Mouse (Mus musculus) kidney, postnatal 14 days (tissue): ENCODE data around the gene Kitl.

Source experiments
- DNase-seq: peaks from one replicate; pipeline ENCODE4 v3.0.0; 2022; ENCODE audit warnings: mixed read lengths

Kitl gene

DNA sequence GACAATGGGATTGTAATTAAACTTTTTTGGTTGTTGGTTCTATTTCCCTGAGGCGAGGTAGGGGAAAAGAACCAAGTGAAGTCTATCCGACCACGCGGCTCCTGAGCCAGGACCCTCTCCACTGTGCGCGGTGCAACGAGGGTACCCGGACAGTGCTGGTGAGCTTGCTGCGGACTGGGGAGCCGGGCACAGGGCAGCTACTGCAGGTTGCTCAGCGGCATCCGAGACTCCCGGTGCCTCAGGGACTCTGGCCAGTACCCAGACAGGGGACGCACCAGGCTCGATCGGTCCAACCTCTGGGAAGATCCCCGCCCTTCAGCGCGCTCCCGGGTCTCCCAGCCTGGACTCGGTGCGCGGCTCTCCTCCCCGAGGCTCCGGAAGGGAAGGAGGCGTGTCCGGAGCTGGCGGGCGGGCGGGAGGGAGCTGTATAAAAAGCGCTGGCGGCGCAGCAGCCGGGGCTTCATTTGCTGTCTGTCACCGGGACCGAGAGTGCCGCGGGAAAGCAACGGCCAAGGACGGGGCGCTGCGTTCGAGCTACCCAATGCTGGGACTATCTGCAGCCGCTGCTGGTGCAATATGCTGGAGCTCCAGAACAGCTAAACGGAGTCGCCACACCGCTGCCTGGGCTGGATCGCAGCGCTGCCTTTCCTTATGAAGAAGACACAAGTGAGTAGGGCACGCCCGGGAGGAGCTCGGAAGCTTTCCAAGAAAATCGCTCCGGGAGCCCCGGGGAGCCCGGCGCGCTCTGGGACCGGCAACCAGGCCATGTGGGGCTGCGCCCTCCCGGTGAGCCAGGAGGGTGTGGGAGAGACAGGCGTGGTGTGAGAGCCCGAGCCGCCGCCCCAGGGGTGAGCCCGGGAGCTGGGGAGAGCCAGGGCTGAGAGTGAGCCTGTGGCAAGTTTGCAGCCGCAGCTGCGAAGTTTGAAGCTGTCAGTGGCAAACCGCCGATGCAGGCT lies at the start of gene Kitl:
Kitl (plus strand) TSS at position 261 of the 956 bp plus-strand sequence.
- DNase-seq, result peak; percentile 89

DNA sequence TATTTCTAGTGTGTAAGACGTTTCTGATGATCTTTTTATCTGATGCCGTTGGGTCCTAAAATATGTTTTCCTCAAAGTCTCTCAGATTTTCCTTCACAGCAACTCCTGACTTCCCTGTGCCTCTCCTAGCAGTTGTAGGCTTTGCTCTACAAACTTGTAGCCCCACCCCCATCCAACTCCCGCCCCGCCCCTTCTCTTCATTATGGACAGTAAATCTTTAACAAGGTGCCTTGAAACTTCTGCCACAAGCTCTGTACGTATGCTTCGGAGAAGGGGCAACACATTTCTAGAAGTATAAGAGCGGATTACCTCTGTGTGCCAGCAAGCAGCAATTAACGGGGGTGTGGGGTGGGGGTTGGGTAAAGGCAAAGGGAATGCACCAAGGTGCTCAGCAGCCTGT lies 42.6 kb upstream of the Kitl start:
- DNase-seq, result no peak

DNA sequence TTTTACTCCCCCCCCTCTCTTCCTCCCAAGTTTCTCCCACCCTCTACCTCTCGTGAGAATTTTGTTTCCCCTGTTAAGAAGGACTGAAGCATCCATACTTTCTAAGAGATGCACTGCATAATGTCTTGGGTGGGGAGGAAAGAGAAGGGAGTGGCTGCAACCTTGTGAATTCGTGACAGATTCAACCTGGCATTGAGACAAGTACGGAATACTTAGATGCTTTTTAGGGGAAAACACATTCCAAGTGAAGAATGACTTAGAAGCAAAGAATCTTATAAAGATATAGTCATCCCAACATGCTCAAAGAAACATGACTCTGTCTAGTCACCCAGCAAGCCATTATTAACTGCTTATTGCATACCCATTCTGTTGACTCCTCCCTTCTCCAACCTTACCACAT lies 35.3 kb upstream of the Kitl start:
- no peak for DNase-seq

DNA sequence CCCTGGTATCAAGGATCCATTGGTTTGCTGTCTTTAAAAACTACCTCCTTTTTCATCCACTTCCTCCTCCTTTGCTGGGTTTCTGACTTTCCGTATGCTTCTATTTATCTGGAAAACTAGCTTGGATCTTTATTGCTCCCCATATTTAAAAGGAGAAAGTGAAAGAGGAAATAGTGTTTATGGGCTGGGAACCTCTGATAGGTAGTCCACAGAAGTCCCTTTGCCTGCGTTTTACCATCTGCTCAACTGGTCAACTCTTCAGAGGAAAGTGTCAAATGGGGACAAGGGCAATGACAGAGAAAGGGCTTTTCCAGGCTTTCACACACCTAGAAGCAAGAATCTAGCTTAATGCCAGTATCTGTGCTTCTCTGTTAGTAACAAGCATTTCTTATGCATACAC lies 34.5 kb upstream of the Kitl start:
- no peak for DNase-seq

DNA sequence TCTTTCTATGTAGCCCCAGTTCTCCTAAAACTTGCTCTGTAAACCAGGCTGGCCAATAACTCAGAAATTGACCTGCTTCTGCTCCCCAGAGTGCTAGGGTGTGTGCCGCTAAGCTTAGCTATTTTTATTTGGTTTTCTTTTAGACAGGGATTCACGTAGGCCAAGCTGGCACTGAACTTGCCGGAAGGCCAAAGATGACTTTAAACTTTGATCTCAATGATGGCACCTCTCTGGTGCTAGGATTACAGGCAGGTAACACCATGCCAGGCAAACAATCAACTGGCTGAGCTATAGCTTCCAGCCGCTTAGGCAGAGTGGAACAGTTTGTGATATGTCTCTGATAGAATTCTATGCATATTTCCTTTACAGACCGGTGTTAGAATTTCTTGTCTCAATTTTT lies 33.5 kb upstream of the Kitl start:
- DNase-seq, result no peak

DNA sequence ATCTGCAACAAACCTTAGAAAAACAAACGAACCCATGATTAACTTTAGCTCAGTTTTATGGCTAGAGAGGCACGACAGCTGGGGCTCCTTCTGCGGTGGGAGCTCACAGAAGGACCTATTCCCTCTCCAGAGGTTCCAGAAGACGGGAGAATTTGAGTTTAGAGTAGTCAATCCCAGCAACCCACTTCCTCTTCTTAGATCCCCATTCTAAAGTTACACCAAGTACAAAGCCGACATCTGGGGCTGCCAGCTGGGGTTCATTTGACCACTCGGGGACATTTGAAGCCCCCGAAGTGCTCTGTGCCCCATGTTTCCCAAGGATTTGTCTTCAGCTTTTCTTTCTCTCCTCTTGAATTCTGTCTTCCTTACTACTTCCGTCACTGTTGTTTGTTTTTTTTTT lies 28.7 kb upstream of the Kitl start:
- DNase-seq, result no peak

DNA sequence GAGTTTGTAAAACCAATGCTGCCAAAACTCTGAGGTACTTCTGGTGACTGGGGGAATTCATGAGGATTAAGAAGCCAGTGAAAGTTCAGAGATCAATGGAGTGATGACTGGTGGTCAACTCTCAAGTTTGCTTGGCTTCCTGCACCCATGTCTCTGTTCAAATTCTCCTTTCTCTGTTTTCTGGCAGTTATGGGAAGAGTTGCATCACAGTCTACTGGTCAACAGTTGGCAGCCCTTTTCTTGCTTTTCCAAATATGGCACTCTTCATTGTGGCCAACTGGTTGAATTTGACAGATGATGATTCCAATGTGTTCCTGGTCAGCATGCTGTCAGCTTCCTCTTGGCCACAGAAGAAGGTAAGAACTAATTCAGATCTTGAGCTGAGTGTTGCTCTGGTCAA lies 25.7 kb upstream of the Kitl start:
- no peak for DNase-seq

DNA sequence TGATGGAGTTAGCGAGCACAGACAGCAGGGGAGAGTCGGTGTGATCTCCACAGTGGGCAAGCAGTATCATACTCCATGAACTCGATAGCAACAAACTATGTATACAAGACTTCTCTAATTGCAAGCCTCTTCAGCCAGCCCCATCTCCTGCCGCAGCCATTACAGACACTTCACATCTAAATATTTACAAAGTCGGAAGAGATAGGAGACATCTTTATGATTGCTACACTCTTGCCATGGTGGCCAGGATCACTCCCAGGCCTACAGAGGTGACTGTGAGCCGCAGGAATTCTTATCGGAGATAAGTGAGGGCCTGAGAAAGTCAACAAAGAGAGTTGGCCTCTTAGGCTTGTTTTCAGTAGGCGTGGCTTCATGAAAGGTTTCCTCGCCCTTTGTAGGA lies 23.3 kb upstream of the Kitl start:
- no peak for DNase-seq

DNA sequence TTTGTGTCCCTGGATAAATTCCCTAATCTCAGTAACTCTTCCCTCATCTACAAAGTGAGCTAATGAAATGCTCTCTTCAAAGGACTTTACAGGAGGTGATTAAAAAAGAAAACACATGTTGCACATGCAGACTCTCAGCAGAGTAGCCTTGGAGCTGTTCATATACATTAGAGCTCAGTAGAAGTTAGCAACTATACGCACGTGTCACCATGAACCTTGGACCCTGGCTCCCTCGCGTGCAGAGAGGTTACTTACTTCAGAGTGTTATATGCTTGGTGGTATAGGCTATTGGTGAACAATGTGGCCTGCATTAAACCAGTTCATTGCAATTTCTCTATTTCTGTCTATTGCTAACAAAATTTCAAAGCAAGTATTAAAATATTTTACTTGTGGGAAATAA lies 14.0 kb upstream of the Kitl start:
- no peak for DNase-seq

DNA sequence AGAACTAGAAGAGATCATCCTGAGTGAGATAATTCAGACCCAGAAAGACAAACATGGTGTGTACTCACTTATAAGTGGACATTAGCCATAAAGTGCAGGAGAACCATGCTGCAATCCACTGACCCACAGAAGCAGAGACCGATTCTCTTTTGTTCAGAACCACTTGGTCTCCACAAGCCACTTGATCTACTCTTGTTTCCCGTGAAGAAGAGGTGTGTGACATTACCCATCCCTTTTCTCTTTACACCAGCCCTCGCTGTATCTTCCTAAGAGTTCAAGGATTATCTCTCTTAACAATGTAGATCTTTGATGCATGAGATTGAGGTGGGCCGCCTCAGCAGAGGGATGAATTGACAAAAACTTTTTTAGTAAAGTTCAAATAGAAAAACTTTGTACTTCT lies 11.6 kb upstream of the Kitl start:
- no peak for DNase-seq

DNA sequence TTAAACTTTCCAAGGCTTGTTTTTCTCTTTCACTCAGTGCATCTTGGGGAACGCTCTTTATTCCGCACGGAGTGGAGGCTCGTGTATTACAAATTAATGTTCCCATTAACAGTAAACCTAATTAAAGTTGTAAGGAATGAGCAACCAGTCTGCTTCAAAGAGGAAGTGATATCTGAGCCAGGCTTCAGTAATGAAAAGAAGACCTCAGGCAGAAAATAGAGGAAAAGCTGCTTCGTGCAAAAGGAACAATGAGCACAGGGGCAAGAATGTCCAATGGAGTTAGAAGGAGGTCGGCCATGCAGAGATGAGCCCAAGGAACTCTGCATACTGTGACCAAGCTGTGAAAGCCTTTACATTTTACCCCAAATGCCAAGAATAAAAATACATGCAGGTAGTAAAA lies 5.7 kb upstream of the Kitl start:
- DNase-seq, result no peak

DNA sequence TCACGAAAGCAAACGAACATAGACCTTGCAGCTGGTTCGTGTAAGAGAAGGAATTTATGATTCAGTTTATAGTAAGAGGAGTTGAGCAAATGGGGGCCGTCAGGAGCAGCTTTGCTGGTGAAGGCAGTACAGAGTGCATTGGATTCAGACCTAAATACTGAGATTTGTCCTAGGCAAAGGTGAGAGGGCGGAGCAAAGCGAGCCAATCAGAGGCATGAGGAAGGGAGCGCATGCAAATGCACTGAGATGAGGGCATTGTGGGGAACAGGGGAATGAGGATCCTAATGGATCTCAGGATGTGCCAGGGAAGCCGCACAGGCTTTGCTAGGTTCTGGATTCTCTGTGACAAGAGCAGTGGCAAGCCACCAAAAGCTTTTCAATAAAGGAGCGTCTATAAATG lies 5.1 kb upstream of the Kitl start:
- DNase-seq, result no peak

DNA sequence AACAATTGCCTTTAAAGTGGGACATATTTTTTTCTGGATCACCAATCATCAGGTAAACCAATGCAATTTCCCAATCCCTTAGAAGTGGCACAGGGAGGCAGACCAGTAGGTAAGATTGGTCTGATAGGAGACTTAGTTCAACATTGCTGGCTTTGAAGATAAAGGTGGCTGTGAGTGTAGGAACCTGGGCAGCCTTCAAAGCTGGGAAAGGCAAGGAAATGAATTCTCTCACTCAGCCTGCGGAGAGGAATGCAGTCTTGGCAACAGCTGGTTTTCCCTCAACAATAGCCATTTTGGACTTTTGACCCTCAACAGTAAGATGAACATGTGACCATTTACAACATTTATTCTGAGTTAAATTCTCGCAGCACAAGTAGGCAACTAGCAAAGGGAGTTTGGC lies 1.3 kb upstream of the Kitl start:
- DNase-seq, result no peak

DNA sequence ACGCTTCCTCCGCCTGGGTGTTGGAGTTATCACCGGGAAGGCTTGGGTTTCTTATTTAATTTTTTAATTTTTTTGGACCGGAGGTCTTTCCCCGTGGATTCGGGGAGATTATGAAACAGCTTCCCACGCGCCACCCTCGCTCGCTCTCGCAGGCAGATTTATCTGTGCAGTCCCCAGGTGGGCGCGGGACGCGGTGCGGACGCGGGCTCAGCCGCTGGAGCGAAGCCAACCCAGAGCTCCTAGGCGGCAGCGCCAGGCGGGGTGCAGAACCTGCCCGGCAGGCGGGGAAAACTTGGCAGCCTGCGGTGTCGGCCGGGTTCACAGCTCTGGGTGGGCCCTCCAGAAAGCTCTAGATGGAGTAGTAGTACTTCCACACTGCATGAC lies 888 bp downstream of the Kitl start:
- DNase-seq, result peak; percentile 69

DNA sequence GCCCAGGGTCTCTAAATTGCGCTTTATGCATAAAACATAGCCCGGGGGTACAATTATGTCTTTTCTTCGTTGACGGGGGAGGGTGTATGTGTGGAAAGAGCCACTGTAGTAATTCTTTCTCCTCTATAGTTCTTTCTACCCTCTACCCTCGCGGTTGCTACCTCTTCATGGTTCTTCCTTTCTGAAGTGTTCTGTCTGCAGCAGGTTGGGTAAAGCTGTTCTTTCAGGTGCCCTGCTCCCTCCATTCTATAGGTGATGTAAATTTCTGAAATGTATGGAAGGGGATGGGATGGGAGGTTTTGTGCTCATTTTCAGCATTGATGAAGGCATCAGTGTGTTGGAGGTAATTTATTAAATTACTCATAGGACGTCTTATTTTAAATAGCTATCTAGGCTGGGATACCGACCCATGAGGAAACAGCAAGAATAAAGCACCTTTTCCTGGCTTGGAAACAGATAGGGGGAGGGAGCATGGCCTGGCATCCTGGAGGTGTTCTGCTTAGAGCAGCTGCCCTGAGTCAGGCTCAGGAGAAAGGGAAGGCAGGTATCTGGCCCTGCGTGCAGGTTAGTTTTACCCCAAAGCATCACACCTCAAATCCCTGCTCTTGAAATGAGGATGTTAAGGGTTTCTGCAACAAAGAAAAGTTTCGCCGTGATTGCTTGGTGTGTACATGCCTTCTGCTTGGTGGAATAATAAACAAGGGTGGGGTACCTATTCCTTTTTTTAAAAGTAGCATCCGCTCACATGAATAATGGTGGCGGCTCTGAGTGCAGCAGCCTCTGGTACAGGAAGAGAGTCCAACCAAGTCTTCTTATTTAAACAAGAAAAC lies 1.7 kb downstream of the Kitl start:
- no peak for DNase-seq

DNA sequence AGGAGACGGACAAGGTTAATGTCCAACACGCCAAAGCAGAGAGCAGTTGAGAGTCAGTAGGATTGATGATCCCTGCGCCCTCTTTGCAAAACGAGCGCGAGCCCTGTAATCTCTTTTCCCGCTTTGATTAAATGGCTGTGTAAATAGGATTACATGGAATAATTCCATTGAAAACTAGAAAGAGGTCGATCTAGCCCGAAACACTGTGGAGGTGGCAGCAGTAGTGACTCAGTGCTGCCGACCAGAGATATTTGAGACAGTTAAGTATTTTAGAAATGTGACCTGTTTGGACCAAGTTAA lies 2.3 kb downstream of the Kitl start:
- no peak for DNase-seq

DNA sequence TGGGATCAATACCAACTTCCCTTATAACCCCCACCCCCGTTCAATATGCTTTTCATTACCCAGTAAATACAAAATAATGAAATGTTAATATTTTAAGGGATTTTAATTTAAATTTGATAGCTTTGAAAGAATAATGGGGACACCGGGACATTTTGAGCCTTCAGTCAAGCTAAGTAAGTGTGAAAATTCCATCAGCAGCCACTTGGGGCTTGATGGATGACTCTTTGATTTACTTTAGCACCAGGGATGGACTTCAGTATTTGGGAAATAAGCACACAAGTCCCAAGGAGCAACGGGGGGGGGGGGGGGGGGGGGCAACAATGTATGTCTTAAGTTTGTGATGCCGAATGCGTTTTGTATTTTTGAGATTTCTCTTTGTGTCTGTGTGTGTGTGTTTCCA lies 3.1 kb downstream of the Kitl start:
- DNase-seq, result no peak

DNA sequence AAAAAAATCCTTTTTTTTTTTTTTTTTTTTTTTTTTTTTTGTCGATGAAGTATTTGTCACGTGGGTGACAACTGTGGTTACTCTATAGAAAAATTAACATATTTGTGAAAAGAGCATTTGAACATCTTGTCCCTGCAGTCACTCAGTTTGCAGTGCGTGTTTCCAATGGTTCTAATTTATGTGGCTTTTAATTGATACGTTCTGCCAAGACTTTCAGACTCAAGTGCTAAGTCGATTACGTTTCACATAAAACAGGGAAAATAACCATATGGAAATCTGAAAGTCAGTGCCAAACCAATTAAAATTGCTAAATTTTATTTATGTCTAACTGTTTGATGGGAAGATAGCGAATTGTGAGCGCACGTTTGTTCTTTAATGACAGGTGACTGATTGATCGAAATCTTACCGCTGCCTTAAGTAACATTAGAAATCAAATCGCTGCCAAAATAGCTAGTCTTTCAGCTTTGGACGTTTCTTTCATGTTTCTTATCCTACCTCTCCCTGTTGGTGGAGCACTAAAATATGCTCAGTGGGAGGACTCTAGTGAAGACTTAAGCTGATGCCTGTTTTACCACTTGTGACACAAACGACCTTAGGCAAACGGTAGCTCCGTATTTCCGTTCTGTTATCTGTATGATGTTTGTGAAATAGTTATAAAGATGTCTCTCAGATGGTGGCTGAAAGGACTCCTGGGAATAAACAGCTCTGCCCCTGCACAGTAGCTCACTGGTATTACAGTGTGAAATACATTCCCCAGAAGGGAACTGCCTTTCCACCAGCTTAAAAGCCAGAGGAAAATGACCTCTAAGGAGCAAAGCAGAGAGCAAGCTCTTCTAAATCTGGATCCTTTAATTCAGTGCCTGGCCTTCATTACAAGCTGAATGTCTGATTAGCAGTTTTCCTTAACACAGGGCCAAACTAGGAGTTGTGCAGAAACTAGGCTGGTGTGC lies 4.1 kb downstream of the Kitl start:
- no peak for DNase-seq

DNA sequence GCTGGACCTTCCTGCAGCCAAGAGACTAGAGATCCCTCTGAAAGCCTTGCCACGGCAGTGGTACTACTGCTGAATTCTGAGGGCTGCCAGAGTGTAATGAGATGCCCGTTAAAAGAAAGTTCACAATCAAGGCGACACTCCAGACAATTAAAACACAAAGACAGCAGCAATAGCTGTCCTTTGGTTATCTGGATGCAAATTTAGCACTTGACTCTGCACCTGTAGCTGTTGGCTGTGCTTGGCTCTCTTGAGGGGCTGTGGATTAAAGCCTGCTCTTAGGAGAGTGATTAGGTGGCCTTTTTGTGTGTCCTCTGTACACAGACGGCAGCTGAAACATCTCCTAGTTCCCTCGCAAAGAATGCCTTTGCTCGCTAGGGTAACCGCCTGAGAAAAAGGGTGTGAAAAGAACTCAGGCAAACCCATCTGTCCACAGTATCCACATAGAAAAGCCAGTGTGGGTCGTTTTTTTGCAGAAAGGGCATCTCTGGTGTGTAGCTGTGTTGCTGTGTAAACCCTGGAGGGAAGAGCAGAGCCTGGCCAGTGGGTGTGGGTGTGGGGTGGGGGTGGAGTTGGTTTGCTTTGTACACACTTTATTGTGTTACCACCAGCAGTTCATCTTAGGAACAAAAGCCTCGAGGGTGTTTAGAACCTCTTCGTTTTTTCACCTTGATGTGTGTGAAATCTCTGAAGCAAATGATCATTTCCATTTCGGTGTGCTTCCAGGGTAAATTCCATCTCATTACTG lies 6.8 kb downstream of the Kitl start:
- DNase-seq, result no peak

DNA sequence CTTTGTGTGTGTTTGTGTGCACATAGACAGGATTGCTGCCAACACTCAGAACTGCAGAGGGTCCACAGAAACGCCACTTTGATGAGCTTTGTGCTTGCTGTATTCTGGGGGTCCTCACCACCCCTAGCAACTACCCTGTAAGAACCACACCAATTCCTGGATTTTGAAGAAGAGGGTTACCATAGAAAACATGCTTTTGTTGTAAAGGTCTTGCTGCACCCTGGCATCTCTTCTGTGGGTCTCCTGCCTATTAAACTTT lies 7.3 kb downstream of the Kitl start:
- no peak for DNase-seq

DNA sequence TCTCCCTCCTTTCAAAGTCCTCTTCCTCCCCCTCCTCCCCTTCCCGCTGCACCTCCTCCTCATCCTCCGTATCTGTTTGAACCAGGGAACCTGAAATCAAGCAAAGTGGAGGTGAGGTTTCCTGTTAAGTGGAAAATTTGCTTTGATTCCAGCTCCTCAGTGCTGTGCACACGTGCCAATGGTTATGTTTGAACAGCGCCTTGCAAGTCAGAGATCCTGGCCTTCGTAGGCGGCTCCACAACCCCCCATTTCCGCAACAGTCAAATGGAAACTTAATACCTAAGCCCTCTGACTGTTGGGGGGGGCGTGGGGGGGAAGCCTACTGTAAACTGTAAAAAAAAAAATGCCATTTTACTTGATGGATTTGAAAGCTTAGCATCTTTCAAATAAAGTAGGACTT lies 10.2 kb downstream of the Kitl start:
- no peak for DNase-seq

DNA sequence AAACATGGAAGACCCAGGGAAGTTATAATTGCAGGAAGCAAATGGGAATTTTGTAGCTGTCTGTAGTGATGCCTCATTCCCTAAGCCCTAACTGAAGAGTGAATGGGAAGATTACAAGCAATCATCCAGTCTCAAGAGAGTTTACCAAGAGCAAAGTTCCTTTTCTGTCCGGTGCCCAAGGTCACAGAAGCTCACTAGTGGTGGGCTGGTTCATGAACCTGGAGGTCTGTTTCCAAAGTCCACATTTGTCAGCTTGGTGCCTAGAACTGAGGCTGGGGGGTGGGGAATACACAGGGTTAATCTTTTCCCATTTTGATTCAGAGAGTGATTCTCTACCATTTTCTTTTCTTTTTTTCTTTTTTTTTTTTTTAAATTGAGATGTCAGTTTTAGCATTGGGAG lies 11.3 kb downstream of the Kitl start:
- no peak for DNase-seq

DNA sequence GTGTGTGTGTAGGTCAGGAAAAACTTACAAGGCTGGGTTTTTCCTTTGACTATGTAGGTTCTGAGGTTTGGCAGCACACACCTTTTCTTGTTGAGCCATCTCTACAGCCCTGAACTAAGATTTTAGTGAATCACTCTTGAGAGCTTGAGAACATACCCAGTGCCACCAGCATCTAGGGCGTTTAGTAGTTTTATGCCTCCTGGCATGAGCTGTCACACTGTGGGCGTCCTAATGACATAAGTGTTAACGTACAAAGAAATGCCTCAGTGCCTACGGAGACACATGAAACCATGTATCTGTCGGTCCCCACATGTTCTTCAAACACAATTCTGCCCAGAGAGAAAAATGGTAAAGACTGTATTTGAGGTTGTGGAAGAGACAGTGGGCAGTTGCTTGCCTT lies 15.0 kb downstream of the Kitl start:
- DNase-seq, result no peak
